Mouse (Mus musculus) CH12.LX (cell line): ENCODE results near the gene Wsb2.

Experiments
- CTCF ChIP-seq, 2 experiments: IDR thresholded peaks in 1 of 2; conservative IDR thresholded peaks in 1 of 2; 2 replicates each; pipeline ENCODE4 v1.5.1; 2011 to 2012; ENCODE audit warnings: low read depth in 2 of 2, low read length in 2 of 2, improper control_type of control experiment in 1 of 2, inconsistent platforms in 1 of 2, mild to moderate bottlenecking in 1 of 2, moderate library complexity in 1 of 2
- EP300 ChIP-seq: IDR thresholded peaks from 2 replicates; pipeline ENCODE4 v1.6.1; 2011; ENCODE audit warnings: low read length, improper control_type of control experiment
- POLR2A ChIP-seq: IDR thresholded peaks from 2 replicates; pipeline ENCODE4 v1.6.1; 2011; ENCODE audit warnings: low read depth, mild to moderate bottlenecking, improper control_type of control experiment, low read length
- POLR2AphosphoS2 ChIP-seq: IDR thresholded peaks from 2 replicates; pipeline ENCODE4 v1.6.1; 2011; ENCODE audit warnings: low read depth, low read length, improper control_type of control experiment
- SIN3A ChIP-seq: IDR thresholded peaks from 2 replicates; pipeline ENCODE4 v1.6.1; 2012; ENCODE audit warnings: low read length, improper control_type of control experiment, inconsistent platforms
- TBP ChIP-seq: conservative IDR thresholded peaks from 2 replicates; pipeline ENCODE4 v1.6.1; 2011; ENCODE audit warnings: low read depth, low read length, improper control_type of control experiment

DNA sequence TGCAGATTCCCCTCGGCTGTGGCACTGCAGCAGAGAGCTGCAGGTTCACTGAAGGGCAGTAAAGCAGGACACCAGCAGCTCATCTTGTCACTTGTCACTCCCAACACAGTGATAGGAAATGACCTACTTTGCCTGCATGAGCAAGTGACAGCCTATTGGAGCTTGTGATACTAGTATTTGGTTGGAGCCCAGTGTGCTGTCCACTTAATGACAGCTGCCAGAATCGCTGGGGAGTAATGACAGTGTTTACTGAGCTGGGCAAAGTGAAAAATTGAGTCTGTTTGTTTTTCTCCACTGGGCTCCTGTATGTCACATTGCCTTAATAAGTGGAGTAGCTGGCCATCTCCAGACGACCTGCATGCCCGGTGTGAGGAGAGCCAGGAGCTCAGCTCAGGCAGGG, 23.1 kb downstream of the Wsb2 start:
- TF ChIP-seq SIN3A (no peak), EP300 (no peak), CTCF (conservative IDR thresholded peaks at IDR 0.05 in 1 of 2, IDR thresholded peaks at IDR 0.05 in 1 of 2; ENCODE audit: low read depth in 2 of 2, low read length in 2 of 2) (no peak), POLR2A (no peak), POLR2AphosphoS2 (no peak), TBP (no peak)
